ENCODE assay signal across 24 mouse cellular contexts in genomic region chr17:94048475-94048874, GRCm38 (mm10).
DNase-seq lines count a peak whose midpoint lies in the region; ATAC-seq lines count a peak whose summit lies in the region.
"Had no signal": no experiment of that assay in that cellular context is flagged by ENCODE, and none has a peak within 500 bp of the region (broad histone marks: within the 10 kb centered on the region; RNA-seq: fewer than 3 reads in every experiment).

No protein-coding gene starts in this region.

- H3K4me3 ChIP-seq in embryonic facial prominence, embryonic 11.5 days (ENCODE audit: low read depth, low read length) = no peak overlapping the region
- no peak overlapping the region for H3K4me3 ChIP-seq in embryonic facial prominence, embryonic 10.5 days
- H3K4me3 ChIP-seq in heart, embryonic 14.5 days (ENCODE audit: control insufficient read depth in 1 of 2, insufficient read depth in 1 of 2, low read depth in 1 of 2, low read length in 2 of 2) = no peak overlapping the region
- H3K4me3 ChIP-seq in megakaryocyte, embryonic 14.5 days (replicated peaks) = peak overlapping the region; percentile 33
- H3K4me3 ChIP-seq: embryonic facial prominence, embryonic 12.5 days; forebrain, embryonic 13.5 days; forebrain, embryonic 15.5 days had no signal

- H3K4me2 ChIP-seq in embryonic facial prominence, embryonic 11.5 days (ENCODE audit: low read depth, low read length) = no peak overlapping the region
- no peak overlapping the region for H3K4me2 ChIP-seq in heart, embryonic 14.5 days (ENCODE audit: low read length)
- H3K4me2 ChIP-seq: embryonic facial prominence, embryonic 12.5 days; forebrain, embryonic 13.5 days; forebrain, embryonic 15.5 days had no signal

- no peak for DNase-seq in embryonic facial prominence, embryonic 11.5 days (ENCODE audit: low spot score)
- DNase-seq in embryonic facial prominence, embryonic 10.5 days (ENCODE audit: low spot score) = no peak
- DNase-seq in heart, postnatal 25 days (ENCODE audit: low spot score) = no peak
- DNase-seq: adrenal gland, adult 8-10 months; adrenal gland, postnatal 14 days; adrenal gland, postnatal 36 days; B cell, adult 2 months; cerebellum, adult 11-12 months; cerebellum, adult 2 months; cerebellum, adult 9-10 months; cerebellum, postnatal 10 days; cerebellum, postnatal 25 days; forebrain, postnatal 0 days had no signal

- 91% methylated on average over 2 of the region's 2 CpGs for WGBS in embryonic facial prominence, embryonic 11.5 days
- 87% methylated on average over 2 of the region's 2 CpGs for WGBS in embryonic facial prominence, embryonic 10.5 days
- WGBS in heart, embryonic 14.5 days = 85% methylated on average over 2 of the region's 2 CpGs

- H3K9ac ChIP-seq in embryonic facial prominence, embryonic 11.5 days (replicated peaks; ENCODE audit: low read length) = no peak overlapping the region
- no peak overlapping the region for H3K9ac ChIP-seq in heart, embryonic 14.5 days (ENCODE audit: low read length)
- H3K9ac ChIP-seq: embryonic facial prominence, embryonic 12.5 days; forebrain, embryonic 13.5 days; forebrain, embryonic 15.5 days; forebrain, postnatal 0 days had no signal

- H3K27ac ChIP-seq in embryonic facial prominence, embryonic 11.5 days (replicated peaks; ENCODE audit: low read depth, low read length) = no peak overlapping the region
- no peak overlapping the region for H3K27ac ChIP-seq in embryonic facial prominence, embryonic 10.5 days (replicated peaks)
- H3K27ac ChIP-seq in heart, embryonic 14.5 days (replicated peaks in 1 of 2; ENCODE audit: control insufficient read depth in 1 of 2, insufficient read depth in 1 of 2, low read depth in 2 of 2, low read length in 2 of 2) = no peak overlapping the region
- H3K27ac ChIP-seq: embryonic facial prominence, embryonic 12.5 days; forebrain, embryonic 13.5 days; forebrain, embryonic 15.5 days had no signal

- intact Hi-C loops in heart, postnatal 25 days (cut with DNase I) = no loop called here

- H3K9me3 ChIP-seq in embryonic facial prominence, embryonic 11.5 days (replicated peaks; ENCODE audit: control insufficient read depth, low read length) = no peaks in the 10 kb centered on the region
- H3K9me3 ChIP-seq in embryonic facial prominence, embryonic 10.5 days = no peaks in the 10 kb centered on the region
- no peaks in the 10 kb centered on the region for H3K9me3 ChIP-seq in heart, embryonic 14.5 days (ENCODE audit: control insufficient read depth, low read length)
- H3K9me3 ChIP-seq in megakaryocyte, embryonic 14.5 days = 0 out of 2 replicates have a peak, but pooled peaks cover 3% of the 10 kb centered on the region
- H3K9me3 ChIP-seq: embryonic facial prominence, embryonic 12.5 days; forebrain, embryonic 13.5 days; forebrain, embryonic 15.5 days; G1E had no signal

- no peaks in the 10 kb centered on the region for H3K4me1 ChIP-seq in embryonic facial prominence, embryonic 11.5 days (ENCODE audit: control insufficient read depth, insufficient read depth, low read length)
- no peaks in the 10 kb centered on the region for H3K4me1 ChIP-seq in embryonic facial prominence, embryonic 10.5 days
- H3K4me1 ChIP-seq in heart, embryonic 14.5 days (ENCODE audit: control insufficient read depth in 2 of 2, insufficient read depth in 2 of 2, low read length in 2 of 2) = no peaks in the 10 kb centered on the region
- no peaks in the 10 kb centered on the region for H3K4me1 ChIP-seq in megakaryocyte, embryonic 14.5 days
- H3K4me1 ChIP-seq: embryonic facial prominence, embryonic 12.5 days; forebrain, embryonic 13.5 days; forebrain, embryonic 15.5 days had no signal

- no peaks in the 10 kb centered on the region for H3K27me3 ChIP-seq in embryonic facial prominence, embryonic 11.5 days (ENCODE audit: control insufficient read depth, insufficient read depth, low read length)
- H3K27me3 ChIP-seq in embryonic facial prominence, embryonic 10.5 days (replicated peaks; ENCODE audit: low read depth, poor library complexity, severe bottlenecking) = no peaks in the 10 kb centered on the region
- H3K27me3 ChIP-seq in heart, embryonic 14.5 days (ENCODE audit: control insufficient read depth, insufficient read depth, low read length) = no peaks in the 10 kb centered on the region
- H3K27me3 ChIP-seq in megakaryocyte, embryonic 14.5 days (replicated peaks) = no peaks in the 10 kb centered on the region
- H3K27me3 ChIP-seq: CH12.LX; embryonic facial prominence, embryonic 12.5 days; forebrain, embryonic 13.5 days; forebrain, embryonic 15.5 days; Patski had no signal

- H3K36me3 ChIP-seq in embryonic facial prominence, embryonic 11.5 days (replicated peaks; ENCODE audit: control insufficient read depth, insufficient read depth, low read depth, low read length) = no peaks in the 10 kb centered on the region
- no peaks in the 10 kb centered on the region for H3K36me3 ChIP-seq in embryonic facial prominence, embryonic 10.5 days (replicated peaks)
- no peaks in the 10 kb centered on the region for H3K36me3 ChIP-seq in heart, embryonic 14.5 days (ENCODE audit: control insufficient read depth, insufficient read depth, low read length)
- H3K36me3 ChIP-seq in megakaryocyte, embryonic 14.5 days (replicated peaks; ENCODE audit: low read length) = no peaks in the 10 kb centered on the region
- H3K36me3 ChIP-seq: embryonic facial prominence, embryonic 12.5 days; forebrain, embryonic 15.5 days; G1E had no signal

- ATAC-seq in embryonic facial prominence, embryonic 11.5 days (replicated peaks; ENCODE audit: insufficient number of reproducible peaks, low FRiP score, low TSS enrichment, low read depth) = 0 out of 2 replicates have a peak, but pooled peaks have one; percentile 62
- 0 out of 2 replicates have a peak, but pooled peaks have one; percentile 26 for ATAC-seq in heart, embryonic 14.5 days (ENCODE audit: insufficient number of reproducible peaks, insufficient read depth, low FRiP score, low read depth)
- ATAC-seq in megakaryocyte, adult 5-6 weeks (ENCODE audit: poor library complexity, severe bottlenecking) = no peak
- ATAC-seq: activated CD4-positive, CD25-positive, alpha-beta regulatory T cell, adult 4 months; CD4-positive, CD25-positive, alpha-beta regulatory T cell, adult 4 months; forebrain, embryonic 13.5 days; forebrain, embryonic 15.5 days; forebrain, postnatal 0 days; Patski had no signal
